Mouse (Mus musculus): ENCODE results near the gene Plcb2. TPM values are rescaled to one million over a fixed set of nuclear protein-coding genes. Genes with fewer than 3 reads are reported as not detected.
A peak's percentile ranks its signal among the peaks of the same experiment; 100 is the strongest.

Plcb2 gene
- polyA plus RNA-seq, 1 experiment from 2014 or later = 0.46 TPM

DNA sequence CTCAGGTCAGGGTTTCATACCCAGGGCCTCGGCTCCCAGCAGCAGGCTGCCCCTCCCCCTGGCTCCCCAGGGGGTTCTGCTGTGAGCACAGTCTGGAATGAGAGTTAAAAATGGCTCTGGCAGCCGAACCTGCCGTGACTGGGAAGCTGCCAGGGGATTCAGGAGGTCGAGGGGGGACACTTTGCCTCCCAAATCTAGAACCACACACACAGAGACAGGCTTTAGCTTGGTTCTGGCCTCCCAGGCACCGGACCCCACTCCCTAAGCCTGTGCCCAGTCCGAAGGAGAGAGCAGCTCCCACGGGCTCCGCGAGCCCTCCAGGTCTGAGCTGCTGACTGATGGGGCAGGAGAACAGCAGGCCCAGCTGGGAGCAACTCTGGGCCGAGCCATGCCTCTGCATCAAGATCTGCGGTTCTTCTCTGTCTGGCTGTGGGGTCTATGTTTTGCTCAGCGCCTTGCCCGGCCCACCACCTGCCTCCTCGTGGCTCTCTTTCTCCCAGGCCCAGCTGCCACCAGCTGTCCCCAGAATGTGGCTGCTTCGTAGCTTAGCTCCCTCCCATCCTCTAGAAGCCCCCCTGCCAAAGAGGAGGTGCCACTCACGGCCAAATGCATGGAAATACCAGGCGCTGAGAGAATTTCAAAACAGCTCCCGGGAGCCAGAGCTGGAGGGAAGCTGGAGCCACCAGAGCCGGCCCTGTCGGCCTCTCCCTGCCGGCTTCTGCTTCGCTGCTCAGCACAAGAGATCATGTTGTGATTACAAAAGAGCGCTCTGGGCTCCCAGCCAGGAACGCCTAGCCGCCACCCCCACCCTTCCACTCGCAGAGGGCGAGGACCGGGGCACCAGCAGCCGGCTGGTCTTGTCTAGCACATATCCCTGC lies 33.9 kb upstream of the Plcb2 start, which contains the start of gene Ccdc9b:
Gene Ccdc9b (minus strand): TSS at position 756 of the 878 bp plus-strand sequence.
- 9% methylated on average over 29 of the region's 29 CpGs for WGBS
- peak within 1 kb of the TSS; percentile 54 for H3K9ac ChIP-seq
- H3K36me3 ChIP-seq = no peaks in the 10 kb centered on the region
- H3K4me3 ChIP-seq = peak within 1 kb of the TSS; percentile 24
- H3K27me3 ChIP-seq = peaks cover 48% of the 10 kb centered on the region
- peak within 1 kb of the TSS; percentile 53 for H3K4me2 ChIP-seq (replicated peaks)
- peak; percentile 80 for ATAC-seq (ENCODE audit: low FRiP score, low read depth)
- no peaks in the 10 kb centered on the region for H3K9me3 ChIP-seq
- H3K27ac ChIP-seq = peak within 1 kb of the TSS; percentile 80
- H3K4me1 ChIP-seq = peaks cover 27% of the 10 kb centered on the region

DNA sequence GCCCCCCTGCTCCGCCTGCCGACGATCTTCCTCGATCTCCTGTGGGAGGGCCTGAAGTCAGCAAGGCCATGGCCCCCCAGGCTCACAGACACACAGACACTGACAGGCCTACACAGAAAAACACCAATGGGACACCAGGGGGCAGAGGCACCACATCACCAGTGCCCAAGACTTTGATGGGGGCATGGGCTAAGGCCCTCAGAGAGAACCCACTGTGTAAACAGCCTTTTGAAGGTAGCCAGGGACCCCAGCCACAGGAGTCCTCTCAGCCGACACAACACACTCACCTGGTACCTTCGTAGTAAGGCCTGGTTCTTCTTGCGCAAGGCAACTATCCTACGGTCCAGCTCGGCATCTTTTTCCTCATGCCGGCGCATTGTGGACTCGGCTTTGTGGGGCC lies 33.1 kb upstream of the Plcb2 start:
- ATAC-seq (ENCODE audit: low FRiP score, low read depth) = no peak
- peak overlapping the region; percentile 54; the same call in 1 of the 2 replicates for H3K9ac ChIP-seq
- H3K27ac ChIP-seq = peak overlapping the region; percentile 80
- no peak overlapping the region for H3K4me3 ChIP-seq
- H3K27me3 ChIP-seq = peaks cover 48% of the 10 kb centered on the region
- H3K4me1 ChIP-seq = peaks cover 27% of the 10 kb centered on the region
- no peaks in the 10 kb centered on the region for H3K9me3 ChIP-seq
- WGBS = 83% methylated on average over 12 of the region's 12 CpGs
- H3K36me3 ChIP-seq = no peaks in the 10 kb centered on the region
- peak overlapping the region; percentile 53; the same call in 1 of the 2 replicates for H3K4me2 ChIP-seq (replicated peaks)

DNA sequence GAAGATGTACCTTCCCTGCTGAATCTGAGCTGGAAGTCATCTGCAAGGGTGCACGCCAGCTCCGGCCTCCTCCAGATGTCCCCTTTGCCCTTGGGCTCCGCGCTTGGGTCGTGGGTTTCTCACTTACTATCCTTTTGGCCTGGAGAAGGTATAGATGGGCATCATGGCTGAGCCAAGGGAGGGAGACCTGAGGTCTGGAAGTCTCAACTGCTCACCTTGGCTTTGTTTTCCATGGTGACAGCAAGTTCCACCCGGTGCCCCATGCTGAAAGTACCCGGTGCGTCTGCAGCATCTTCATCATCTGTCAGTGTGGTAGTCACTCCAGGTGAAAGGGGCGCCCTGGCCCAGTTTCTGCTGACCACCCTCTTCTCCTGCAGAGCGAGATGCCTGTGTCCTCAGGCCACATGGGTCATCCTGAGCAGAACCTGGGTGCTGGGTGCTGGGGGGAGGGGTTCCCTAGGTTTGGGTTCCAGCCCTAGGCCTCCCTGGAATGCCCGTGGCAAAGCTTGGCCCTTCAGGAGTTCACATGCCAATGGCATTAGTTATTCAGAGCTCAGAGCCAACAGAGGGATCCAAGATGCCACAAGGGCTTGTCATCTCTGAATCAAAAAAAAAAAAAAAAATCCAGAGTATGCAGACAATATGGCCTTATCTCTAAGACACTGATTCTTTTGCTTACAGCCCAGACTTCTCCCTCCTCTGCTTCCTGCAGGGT lies 32.2 kb upstream of the Plcb2 start:
- Histone ChIP-seq H3K36me3 (no peaks in the 10 kb centered on the region), H3K27me3 (peaks cover 48% of the 10 kb centered on the region), H3K4me3 (no peak overlapping the region), H3K27ac (no peak overlapping the region), H3K9me3 (no peaks in the 10 kb centered on the region), H3K4me2 (replicated peaks) (no peak overlapping the region), H3K9ac (no peak overlapping the region), H3K4me1 (peaks cover 27% of the 10 kb centered on the region)
- WGBS = 83% methylated on average over 11 of the region's 11 CpGs
- no peak for ATAC-seq (ENCODE audit: low FRiP score, low read depth)

DNA sequence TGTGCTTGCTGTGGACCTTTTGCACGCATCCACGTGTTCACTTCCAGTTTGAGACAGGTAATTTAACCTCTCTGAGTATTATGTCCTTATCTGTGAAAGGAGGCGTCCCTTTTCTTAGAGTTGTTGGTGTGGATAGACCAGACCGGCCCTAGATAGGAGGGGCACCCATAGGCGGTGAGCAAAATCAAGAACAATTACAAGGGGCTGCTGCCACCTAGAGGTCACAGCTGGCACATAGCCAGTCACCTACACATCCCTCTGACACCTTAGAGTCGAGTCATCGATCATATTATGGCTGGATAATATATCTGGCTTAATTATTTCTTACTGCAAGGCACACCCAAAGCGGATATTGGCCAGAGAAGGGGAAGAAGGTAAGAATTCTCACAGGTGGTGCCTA lies 31.6 kb upstream of the Plcb2 start:
- Histone ChIP-seq H3K36me3 (no peaks in the 10 kb centered on the region), H3K4me3 (no peak overlapping the region), H3K4me1 (peaks cover 27% of the 10 kb centered on the region), H3K4me2 (replicated peaks) (no peak overlapping the region), H3K27ac (no peak overlapping the region), H3K9me3 (no peaks in the 10 kb centered on the region), H3K27me3 (peaks cover 48% of the 10 kb centered on the region), H3K9ac (no peak overlapping the region)
- no peak for ATAC-seq (ENCODE audit: low FRiP score, low read depth)
- WGBS = 9% methylated on average over 8 of the region's 8 CpGs

DNA sequence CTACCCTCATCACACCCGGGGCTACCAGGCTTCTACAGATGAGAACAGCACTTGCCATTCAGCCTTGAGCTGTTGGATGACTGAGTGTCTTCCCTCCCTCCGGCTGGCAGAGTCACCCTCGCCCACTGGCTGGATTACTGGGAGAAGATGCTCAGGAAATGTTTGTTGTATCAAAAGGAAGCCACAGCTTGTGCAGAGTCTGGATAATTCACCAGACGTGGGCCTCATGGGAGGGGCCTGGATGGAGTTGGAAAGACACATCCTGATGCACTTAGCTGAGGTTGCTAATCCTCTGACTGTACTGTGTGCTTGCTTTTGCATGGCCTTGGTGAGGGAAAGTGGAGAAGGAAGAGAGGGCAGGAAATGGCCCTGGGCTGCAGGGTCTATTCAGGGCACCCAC lies 27.9 kb upstream of the Plcb2 start:
- 74% methylated on average over 4 of the region's 4 CpGs for WGBS
- Histone ChIP-seq H3K9ac (no peak overlapping the region), H3K9me3 (no peaks in the 10 kb centered on the region), H3K4me2 (replicated peaks) (no peak overlapping the region), H3K36me3 (no peaks in the 10 kb centered on the region), H3K27me3 (peaks cover 31% of the 10 kb centered on the region), H3K4me1 (peaks cover 18% of the 10 kb centered on the region), H3K27ac (no peak overlapping the region), H3K4me3 (no peak overlapping the region)
- ATAC-seq (ENCODE audit: low FRiP score, low read depth) = no peak

DNA sequence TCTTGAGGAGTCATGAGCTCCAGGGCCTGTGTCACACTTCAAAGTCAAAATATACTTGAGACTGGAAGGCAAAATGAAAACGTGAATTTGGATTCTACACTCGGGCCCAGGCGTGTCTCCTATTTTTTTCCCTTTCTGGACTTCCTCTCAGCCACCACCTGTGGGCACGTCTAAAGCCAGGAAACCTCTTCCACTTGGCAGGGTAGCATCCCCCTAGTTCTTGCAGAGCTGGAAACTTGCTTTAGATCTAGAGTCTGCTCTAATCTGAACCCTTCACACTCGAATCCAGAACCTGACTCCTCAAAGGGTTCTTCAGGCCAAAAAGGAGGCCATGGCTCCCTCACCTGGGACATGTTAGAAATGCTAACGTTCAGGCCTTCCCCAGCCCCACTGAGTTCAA lies 27.2 kb upstream of the Plcb2 start:
- Histone ChIP-seq H3K9me3 (no peaks in the 10 kb centered on the region), H3K4me1 (peaks cover 21% of the 10 kb centered on the region), H3K4me2 (replicated peaks) (no peak overlapping the region), H3K36me3 (no peaks in the 10 kb centered on the region), H3K9ac (no peak overlapping the region), H3K27me3 (peaks cover 24% of the 10 kb centered on the region), H3K27ac (no peak overlapping the region), H3K4me3 (no peak overlapping the region)
- ATAC-seq (ENCODE audit: low FRiP score, low read depth) = no peak
- WGBS = 73% methylated on average over 6 of the region's 6 CpGs

DNA sequence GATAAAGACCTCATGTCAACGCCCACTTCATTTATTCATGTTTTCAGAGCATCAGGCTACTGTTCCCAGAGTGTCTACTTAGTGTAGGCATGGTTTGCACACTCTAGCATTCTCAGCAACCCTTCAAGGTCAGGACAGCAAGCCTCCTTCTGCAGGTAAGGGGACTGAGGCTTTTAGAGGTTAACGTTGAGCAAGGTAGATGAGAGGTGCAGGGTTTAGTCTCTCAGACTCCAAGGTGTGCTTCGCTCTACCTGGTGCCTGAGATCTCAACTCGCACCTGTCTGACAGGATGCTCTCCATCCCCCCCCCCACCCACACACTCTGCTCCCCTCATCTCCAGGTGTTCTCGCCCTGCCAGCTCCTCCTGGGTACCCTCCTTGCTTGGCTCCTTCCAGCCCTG lies 25.9 kb upstream of the Plcb2 start:
- H3K36me3 ChIP-seq = no peaks in the 10 kb centered on the region
- no peak overlapping the region for H3K4me3 ChIP-seq
- WGBS = 91% methylated on average over 5 of the region's 5 CpGs
- no peak for ATAC-seq (ENCODE audit: low FRiP score, low read depth)
- H3K4me1 ChIP-seq = peaks cover 34% of the 10 kb centered on the region
- H3K27ac ChIP-seq = no peak overlapping the region
- H3K9me3 ChIP-seq = no peaks in the 10 kb centered on the region
- no peak overlapping the region for H3K9ac ChIP-seq
- peaks cover 15% of the 10 kb centered on the region for H3K27me3 ChIP-seq
- no peak overlapping the region for H3K4me2 ChIP-seq (replicated peaks)

DNA sequence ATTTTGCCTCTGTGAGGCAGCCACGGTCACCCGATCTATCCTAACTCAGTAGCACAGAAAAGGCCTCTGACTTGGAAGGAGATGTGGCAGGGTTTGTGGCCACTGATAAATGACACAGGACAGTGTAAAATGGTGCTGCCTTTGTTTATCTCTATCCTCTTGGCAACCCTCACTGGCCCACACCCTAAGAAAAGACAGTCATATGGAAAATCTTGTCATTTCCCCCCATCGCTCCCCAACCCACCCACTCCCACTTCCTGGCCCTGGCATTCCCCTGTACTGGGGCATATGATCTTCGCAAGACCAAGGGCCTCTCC lies 24.5 kb upstream of the Plcb2 start:
- Histone ChIP-seq H3K4me2 (replicated peaks) (no peak overlapping the region), H3K4me1 (peaks cover 46% of the 10 kb centered on the region), H3K36me3 (no peaks in the 10 kb centered on the region), H3K9me3 (no peaks in the 10 kb centered on the region), H3K4me3 (no peak overlapping the region), H3K27ac (no peak overlapping the region), H3K27me3 (0 out of 2 replicates have a peak, but pooled peaks cover 3% of the 10 kb centered on the region), H3K9ac (no peak overlapping the region)
- 61% methylated on average over 4 of the region's 4 CpGs for WGBS
- no peak for ATAC-seq (ENCODE audit: low FRiP score, low read depth)

DNA sequence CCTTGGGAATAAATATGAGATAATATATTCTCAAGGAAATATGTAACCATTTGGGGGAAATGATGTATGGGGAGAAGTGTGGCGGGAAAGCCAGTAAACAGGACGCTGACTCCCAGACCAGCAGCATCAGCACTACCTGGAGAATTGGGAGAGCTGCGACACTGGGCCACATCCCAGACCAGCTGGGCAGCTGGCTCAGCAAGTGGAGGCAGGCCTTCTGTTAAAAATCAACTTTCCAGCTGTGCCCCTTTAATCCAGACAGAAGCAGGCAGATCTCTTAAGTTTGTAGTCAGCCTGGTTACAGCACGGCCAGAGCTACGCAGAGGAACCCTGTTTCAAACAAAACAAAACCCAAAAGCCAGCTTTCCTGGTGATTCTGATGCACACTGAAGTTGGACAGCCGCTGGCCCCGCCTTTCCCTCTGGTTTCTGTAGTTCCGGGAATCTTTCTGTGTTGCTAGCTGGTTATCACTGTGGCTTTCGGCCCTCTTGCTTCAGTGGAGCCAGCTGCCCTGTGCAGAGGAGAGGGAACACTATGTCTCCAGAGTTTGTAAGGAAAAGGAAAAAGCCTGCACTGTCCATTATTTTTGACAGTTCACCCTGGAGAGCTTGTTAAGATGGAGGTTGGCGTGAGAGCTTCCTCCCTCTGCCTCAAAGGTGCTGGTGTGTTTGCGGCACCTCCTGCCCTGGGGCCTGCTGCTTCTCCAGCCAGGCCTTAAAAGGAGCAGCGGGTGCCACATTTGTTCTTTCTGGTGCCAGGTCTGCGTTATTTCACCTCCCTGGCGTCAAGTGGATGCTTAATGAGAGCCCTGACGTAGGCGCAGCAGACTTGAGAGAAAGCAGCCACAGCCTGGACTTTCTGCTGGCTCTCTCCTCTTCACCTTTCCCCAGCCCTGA lies 23.9 kb upstream of the Plcb2 start:
- Histone ChIP-seq H3K27ac (0 out of 2 replicates have a peak overlapping the region, but pooled peaks have one; percentile 44), H3K36me3 (no peaks in the 10 kb centered on the region), H3K4me2 (replicated peaks) (no peak overlapping the region), H3K4me1 (peaks cover 52% of the 10 kb centered on the region), H3K4me3 (no peak overlapping the region), H3K27me3 (no peaks in the 10 kb centered on the region), H3K9ac (0 out of 2 replicates have a peak overlapping the region, but pooled peaks have one; percentile 0), H3K9me3 (no peaks in the 10 kb centered on the region)
- WGBS = 47% methylated on average over 16 of the region's 16 CpGs
- no peak for ATAC-seq (ENCODE audit: low FRiP score, low read depth)

DNA sequence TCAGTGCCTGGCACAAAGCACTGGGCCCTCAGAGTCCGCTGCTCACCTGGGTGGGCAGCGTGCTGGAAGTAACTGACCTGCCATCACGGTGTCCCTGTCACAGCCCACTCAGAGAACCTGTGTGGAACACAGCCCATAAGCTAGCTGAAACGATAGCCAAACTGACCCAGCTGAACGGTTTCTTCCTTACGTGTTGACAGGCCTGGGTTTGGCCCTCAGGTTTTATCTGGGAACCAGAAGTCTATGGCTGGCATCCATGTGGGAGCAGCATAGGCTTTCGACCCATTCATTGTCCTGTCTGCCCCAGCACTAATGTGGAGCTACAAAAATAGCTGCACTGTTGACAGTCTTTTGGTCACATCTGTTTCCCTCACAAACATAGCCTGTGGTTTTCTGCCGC lies 22.2 kb upstream of the Plcb2 start:
- no peak for ATAC-seq (ENCODE audit: low FRiP score, low read depth)
- H3K4me1 ChIP-seq = peaks cover 60% of the 10 kb centered on the region
- H3K4me2 ChIP-seq (replicated peaks) = 0 out of 2 replicates have a peak overlapping the region, but pooled peaks have one; percentile 16
- no peaks in the 10 kb centered on the region for H3K9me3 ChIP-seq
- peak overlapping the region; percentile 22; the same call in 1 of the 2 replicates for H3K27ac ChIP-seq
- 0 out of 2 replicates have a peak overlapping the region, but pooled peaks have one; percentile 8 for H3K9ac ChIP-seq
- WGBS = 71% methylated on average over 8 of the region's 8 CpGs
- no peak overlapping the region for H3K4me3 ChIP-seq
- no peaks in the 10 kb centered on the region for H3K27me3 ChIP-seq
- H3K36me3 ChIP-seq = no peaks in the 10 kb centered on the region

DNA sequence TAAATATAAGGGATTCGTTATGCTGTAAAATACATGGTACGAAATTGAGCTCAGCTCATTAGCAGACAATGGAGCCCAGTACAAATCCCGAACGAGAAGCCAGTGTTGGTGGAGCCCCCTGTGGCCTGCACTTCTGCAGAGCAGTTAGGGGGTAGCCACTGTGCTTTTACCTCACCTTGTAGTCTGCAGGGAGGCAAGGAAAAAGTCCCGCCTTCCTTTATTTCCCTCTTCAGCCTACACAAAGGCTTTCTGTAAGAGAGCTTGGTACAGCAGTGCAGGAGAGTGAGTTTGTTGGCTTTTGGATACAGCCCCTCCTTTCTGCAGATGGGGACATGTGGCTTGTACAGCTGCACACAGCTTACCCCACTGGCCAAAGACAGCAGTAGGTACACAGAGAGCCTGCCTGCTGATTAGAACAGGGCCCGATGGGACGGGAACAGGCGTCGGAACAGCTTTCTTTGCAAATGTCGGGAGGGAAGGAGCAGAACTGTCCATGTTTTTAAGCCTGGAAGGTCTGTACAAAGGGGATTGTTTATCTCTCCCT lies 21.2 kb upstream of the Plcb2 start:
- Histone ChIP-seq H3K4me3 (peak overlapping the region; percentile 3; the same call in 1 of the 2 replicates), H3K27me3 (peaks cover 6% of the 10 kb centered on the region), H3K27ac (peak overlapping the region; percentile 39; the same call in 1 of the 2 replicates), H3K36me3 (no peaks in the 10 kb centered on the region), H3K9ac (no peak overlapping the region), H3K9me3 (no peaks in the 10 kb centered on the region), H3K4me1 (peaks cover 69% of the 10 kb centered on the region), H3K4me2 (replicated peaks) (peak overlapping the region; percentile 30)
- WGBS = 46% methylated on average over 10 of the region's 10 CpGs
- ATAC-seq (ENCODE audit: low FRiP score, low read depth) = no peak
